Mouse (Mus musculus) neural tube, embryonic 12.5 days (tissue): ENCODE results near the gene Camkv. TPM values are rescaled to one million over a fixed set of nuclear protein-coding genes. Genes with fewer than 3 reads are reported as not detected.

Experiments
- ATAC-seq: fragments of 200-750 bp; cut with Nextera tagmentation; 2 replicates; pipeline ENCODE4 v1.8.0; 2017; ENCODE audit warnings: low read depth, mild to moderate bottlenecking, moderate TSS enrichment, moderate library complexity; ENCODE audit not compliant: low FRiP score
- H3K27ac ChIP-seq: fragments of 300-500 bp; sonication (generic); 2 replicates; pipeline ENCODE4 v1.5.1; 2016
- H3K27me3 ChIP-seq: fragments of 300-500 bp; sonication (generic); replicated peaks from 2 replicates; pipeline ENCODE4 v1.6.1; 2016; ENCODE audit warnings: mild to moderate bottlenecking
- H3K36me3 ChIP-seq: fragments of 300-500 bp; sonication (generic); 2 replicates; pipeline ENCODE4 v1.6.1; 2016; ENCODE audit warnings: mild to moderate bottlenecking
- H3K4me1 ChIP-seq: fragments of 300-500 bp; sonication (generic); 2 replicates; pipeline ENCODE4 v1.6.1; 2016
- H3K4me2 ChIP-seq: fragments of 300-500 bp; sonication (generic); replicated peaks from 2 replicates; pipeline ENCODE4 v1.6.1; 2016; ENCODE audit warnings: mild to moderate bottlenecking
- H3K4me3 ChIP-seq: fragments of 300-500 bp; sonication (generic); 2 replicates; pipeline ENCODE4 v1.5.1; 2016
- H3K9ac ChIP-seq: fragments of 300-500 bp; sonication (generic); 2 replicates; pipeline ENCODE4 v1.6.1; 2016; ENCODE audit warnings: mild to moderate bottlenecking
- H3K9me3 ChIP-seq: fragments of 300-500 bp; sonication (generic); 2 replicates; pipeline ENCODE4 v1.6.1; 2016; ENCODE audit warnings: mild to moderate bottlenecking
- WGBS: fragments of 180-500 bp; shearing (Covaris S2); methylation state at CpG from one replicate; pipeline ENCODE4 v1.1.7; 2016; 5-methylcytosine and 5-hydroxymethylcytosine counted together
- polyA plus RNA-seq: library from polyadenylated mRNA; unstranded; fragments of >200 nt; fragmentation: Nextera tagmentation; extraction: Ambion mirVana; gene quantifications from 2 replicates; pipeline ENCODE4 v1.2.1, GENCODE M21; 2016

The Camkv gene
- polyA plus RNA-seq, 1 experiment from 2014 or later, result 7.8 TPM

DNA sequence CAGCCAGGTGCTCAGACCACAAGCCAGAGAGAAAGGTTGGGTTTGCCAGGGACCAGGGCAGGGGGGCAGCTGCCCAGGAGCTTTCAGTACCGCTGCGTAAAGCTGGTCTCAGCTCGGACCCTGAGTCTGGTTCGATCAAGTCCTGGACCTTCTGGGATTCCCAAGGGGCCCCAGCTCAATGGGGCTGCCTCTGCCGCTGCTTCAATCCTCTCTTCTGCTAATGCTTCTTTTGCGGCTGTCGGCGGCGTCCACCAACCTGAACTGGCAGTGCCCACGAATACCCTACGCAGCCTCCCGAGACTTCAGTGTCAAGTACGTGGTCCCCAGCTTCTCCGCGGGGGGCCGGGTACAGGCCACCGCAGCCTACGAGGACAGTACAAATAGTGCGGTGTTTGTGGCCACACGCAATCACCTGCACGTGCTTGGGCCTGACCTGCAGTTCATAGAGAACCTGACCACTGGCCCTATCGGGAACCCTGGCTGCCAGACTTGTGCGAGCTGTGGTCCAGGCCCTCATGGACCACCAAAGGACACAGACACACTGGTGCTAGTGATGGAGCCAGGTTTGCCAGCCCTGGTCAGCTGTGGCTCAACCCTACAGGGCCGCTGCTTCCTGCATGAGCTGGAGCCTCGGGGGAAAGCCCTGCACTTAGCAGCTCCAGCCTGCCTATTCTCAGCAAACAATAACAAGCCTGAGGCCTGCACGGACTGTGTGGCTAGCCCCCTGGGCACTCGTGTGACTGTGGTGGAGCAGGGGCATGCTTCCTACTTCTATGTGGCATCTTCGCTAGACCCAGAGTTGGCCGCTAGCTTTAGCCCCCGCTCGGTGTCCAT, 28.3 kb upstream of the Camkv start:
- H3K4me2 ChIP-seq, result peak overlapping the region; percentile 63
- H3K9me3 ChIP-seq, result no peaks in the 10 kb centered on the region
- ATAC-seq, result no peak
- WGBS, result 48% methylated on average over 31 of the region's 31 CpGs
- H3K27ac ChIP-seq, result no peak overlapping the region
- H3K9ac ChIP-seq, result peak overlapping the region; percentile 54
- H3K27me3 ChIP-seq, result 0 out of 2 replicates have a peak, but pooled peaks cover 3% of the 10 kb centered on the region
- peak overlapping the region; percentile 29; the same call in 1 of the 2 replicates for H3K4me3 ChIP-seq
- peaks cover 15% of the 10 kb centered on the region for H3K4me1 ChIP-seq
- no peaks in the 10 kb centered on the region for H3K36me3 ChIP-seq

DNA sequence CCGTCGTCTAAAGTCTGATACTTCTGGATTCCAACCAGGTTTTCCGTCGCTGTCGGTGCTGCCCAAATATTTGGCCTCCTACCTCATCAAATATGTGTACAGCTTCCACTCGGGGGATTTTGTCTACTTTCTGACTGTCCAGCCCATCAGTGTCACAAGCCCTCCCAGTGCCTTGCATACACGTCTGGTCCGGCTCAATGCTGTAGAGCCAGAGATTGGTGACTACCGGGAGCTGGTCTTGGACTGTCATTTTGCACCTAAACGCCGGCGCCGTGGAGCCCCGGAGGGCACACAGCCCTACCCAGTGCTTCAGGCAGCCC, 27.7 kb upstream of the Camkv start:
- Histone ChIP-seq H3K9ac (no peak overlapping the region), H3K27ac (no peak overlapping the region), H3K9me3 (no peaks in the 10 kb centered on the region), H3K36me3 (no peaks in the 10 kb centered on the region), H3K4me1 (peaks cover 15% of the 10 kb centered on the region), H3K4me2 (no peak overlapping the region), H3K27me3 (0 out of 2 replicates have a peak, but pooled peaks cover 3% of the 10 kb centered on the region), H3K4me3 (no peak overlapping the region)
- ATAC-seq, result no peak
- WGBS, result 86% methylated on average over 14 of the region's 14 CpGs

DNA sequence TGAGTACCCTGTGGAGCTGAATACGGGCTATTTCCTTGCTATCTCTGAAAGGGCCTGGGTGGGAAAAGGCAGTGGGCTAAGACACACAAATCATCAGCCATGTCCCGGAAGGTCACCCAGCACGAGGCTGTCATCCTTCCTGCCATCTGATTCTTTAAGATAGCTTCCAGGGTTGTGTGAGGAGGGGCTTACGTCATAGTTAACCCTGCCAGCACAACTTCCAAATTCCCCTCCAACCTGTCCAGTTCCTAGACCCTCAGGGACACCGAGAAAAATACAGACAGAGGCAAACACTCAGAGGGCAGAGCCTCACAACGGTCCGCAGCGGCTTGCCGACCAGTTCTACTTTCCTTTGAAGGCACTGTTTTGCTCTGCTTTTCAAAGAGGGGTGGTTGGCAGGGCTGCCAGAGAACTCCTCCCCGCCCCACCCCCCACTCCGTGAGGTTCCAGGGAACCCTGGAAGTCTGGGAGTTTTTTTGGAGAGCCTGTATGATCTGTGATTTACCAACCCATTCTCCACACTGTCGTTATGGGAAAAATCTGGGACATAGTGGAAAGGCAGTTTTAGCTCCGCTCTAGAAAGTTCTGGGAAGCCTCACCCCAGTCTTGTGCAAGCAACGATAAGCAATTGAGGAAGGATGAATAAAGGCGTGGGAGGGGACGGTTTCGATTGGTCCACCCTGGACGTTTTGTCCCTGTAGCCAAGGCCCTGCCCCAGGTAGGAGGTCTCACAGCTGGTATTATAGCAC, 26.9 kb upstream of the Camkv start:
- H3K27ac ChIP-seq, result no peak overlapping the region
- peak overlapping the region; percentile 26 for H3K4me2 ChIP-seq
- no peak overlapping the region for H3K4me3 ChIP-seq
- H3K27me3 ChIP-seq, result 0 out of 2 replicates have a peak, but pooled peaks cover 3% of the 10 kb centered on the region
- no peak for ATAC-seq
- peaks cover 15% of the 10 kb centered on the region for H3K4me1 ChIP-seq
- WGBS, result 17% methylated on average over 18 of the region's 18 CpGs
- no peaks in the 10 kb centered on the region for H3K36me3 ChIP-seq
- H3K9ac ChIP-seq, result no peak overlapping the region
- H3K9me3 ChIP-seq, result no peaks in the 10 kb centered on the region

DNA sequence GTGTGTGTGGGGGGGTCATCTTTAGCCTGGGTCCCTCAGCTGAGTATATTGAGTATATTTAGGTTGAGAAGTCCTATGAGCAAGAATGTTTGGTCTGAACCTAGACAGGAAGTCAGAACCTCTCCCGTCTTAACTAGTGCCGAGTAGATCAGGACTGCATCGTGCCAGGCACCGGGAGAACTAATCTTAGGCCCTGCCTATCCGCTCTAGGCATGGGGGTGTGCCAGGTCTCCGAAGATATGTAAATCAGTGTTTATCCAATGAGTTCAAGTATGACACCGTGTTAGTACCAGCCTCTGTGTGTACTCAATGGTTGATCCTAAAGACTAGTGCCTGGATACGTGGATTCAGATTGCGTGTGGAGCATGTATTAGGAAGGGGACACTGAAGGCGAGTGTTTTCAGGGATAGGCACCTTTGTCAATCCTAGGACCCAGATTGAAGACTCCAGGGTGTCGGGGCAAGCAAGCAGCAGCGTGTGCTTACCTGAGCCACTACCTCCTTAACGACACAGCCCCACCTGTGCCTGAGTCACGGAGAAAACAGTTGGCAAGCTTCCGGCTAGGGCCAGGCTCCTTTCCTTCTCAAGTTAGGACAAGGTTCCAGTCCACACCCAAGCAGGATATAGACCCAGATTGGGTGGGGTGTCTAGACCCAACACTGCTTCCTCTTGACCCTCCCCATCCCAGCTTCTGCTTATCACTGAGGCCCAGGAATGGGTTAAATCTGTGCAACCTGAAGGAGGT, 25.3 kb upstream of the Camkv start:
- no peaks in the 10 kb centered on the region for H3K9me3 ChIP-seq
- no peaks in the 10 kb centered on the region for H3K36me3 ChIP-seq
- H3K4me3 ChIP-seq, result no peak overlapping the region
- peaks cover 15% of the 10 kb centered on the region for H3K4me1 ChIP-seq
- H3K27ac ChIP-seq, result no peak overlapping the region
- H3K9ac ChIP-seq, result no peak overlapping the region
- 92% methylated on average over 15 of the region's 15 CpGs for whole genome bisulfite sequencing
- ATAC-seq, result no peak
- H3K27me3 ChIP-seq, result 0 out of 2 replicates have a peak, but pooled peaks cover 3% of the 10 kb centered on the region
- H3K4me2 ChIP-seq, result no peak overlapping the region

DNA sequence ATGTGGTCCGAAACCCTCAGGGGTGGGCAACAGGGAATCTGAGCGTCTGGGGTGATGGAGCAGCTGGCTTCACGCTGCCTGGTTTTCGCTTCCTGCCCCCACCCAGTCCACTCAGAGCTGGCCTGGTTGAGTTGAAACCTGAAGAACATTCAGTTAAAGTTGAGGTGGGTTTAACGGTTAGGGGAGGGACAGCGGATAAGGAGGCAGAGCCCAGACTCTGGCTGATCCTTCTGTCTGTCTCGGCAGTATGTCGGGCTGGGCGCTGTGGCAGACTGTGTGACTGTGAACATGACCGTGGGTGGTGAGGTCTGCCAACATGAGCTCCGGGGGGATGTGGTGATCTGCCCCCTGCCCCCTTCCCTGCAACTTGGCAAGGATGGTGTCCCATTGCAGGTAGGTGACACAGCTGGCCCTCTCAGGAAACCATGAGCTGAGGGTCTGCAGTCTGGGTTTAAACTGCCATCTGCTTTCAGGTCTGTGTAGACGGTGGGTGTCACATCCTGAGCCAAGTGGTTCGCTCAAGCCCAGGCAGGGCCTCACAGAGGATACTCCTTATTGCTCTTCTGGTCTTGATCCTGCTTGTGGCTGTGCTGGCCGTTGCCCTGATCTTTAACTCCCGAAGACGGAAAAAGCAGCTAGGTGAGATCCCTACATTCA, 20.6 kb upstream of the Camkv start:
- Histone ChIP-seq H3K27me3 (no peaks in the 10 kb centered on the region), H3K27ac (no peak overlapping the region), H3K4me3 (no peak overlapping the region)

DNA sequence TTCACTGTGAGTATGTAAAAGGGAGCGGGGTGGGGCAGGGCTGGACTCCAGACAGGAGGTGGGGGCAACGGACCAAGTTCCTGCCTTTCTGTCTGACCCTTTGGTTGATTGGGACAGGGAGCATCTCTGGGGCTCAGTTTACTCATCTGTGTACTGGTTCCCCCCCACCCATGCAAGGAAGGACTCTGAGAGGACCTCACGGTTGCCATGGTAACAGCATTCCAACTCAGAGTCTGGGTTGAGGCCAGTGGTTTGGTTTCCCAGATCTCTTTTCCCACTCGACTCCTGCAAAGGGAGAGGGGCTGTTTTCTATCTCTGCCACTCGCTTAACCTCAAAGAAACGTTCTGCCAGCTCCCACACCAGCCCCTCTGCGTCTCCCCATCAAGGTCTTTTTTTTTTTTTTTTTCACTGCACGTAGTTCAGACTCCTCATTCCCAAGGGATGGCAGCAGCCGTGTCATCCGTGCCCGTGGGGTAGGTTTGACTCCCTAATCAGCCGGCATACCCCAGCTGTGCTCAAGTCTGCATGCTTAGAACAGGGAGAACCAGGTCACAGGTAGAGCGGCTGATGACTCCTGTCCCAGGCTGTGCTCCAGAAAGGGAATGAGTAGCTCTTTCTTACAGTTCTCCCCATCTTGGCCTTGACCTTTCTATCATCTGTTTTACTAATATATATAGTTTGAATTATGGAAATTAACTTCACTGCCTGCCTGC, 17.4 kb upstream of the Camkv start:
- ATAC-seq, result no peak
- WGBS, result 46% methylated on average over 13 of the region's 13 CpGs
- no peak overlapping the region for H3K4me2 ChIP-seq

More for the DNA sequence above, 20.6 kb upstream of the Camkv start:
- Histone ChIP-seq H3K4me2 (no peak overlapping the region), H3K9ac (0 out of 2 replicates have a peak overlapping the region, but pooled peaks have one; percentile 3), H3K36me3 (no peaks in the 10 kb centered on the region), H3K9me3 (no peaks in the 10 kb centered on the region), H3K4me1 (peaks cover 11% of the 10 kb centered on the region)
- WGBS, result 83% methylated on average over 16 of the region's 16 CpGs
- ATAC-seq, result no peak

DNA sequence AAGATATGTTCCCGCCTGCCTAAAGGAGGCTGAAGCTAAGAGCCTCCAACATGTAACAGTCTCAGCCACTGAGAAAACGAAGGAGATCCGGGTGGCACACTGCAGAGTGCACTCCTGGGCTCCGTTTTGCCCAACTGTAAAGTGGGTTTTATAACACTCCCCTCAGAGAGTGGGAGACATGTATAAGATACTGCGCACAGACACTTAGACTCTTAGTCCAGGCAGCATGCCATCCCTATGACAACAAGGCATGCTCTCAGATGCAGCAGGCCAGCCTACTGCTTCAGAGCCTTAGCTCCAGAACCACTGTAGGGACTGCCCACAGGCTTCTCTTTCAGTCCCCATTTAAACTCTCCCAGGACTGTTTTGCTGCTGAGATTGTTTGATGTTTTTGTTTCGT, 16.6 kb upstream of the Camkv start:
- WGBS, result 82% methylated on average over 6 of the region's 6 CpGs
- no peak overlapping the region for H3K4me2 ChIP-seq
- H3K4me1 ChIP-seq, result peaks cover 11% of the 10 kb centered on the region
- no peak overlapping the region for H3K4me3 ChIP-seq
- H3K9me3 ChIP-seq, result no peaks in the 10 kb centered on the region
- no peaks in the 10 kb centered on the region for H3K36me3 ChIP-seq
- no peak overlapping the region for H3K9ac ChIP-seq
- no peaks in the 10 kb centered on the region for H3K27me3 ChIP-seq
- H3K27ac ChIP-seq, result no peak overlapping the region
- no peak for ATAC-seq

More for the DNA sequence above, 17.4 kb upstream of the Camkv start:
- H3K36me3 ChIP-seq, result no peaks in the 10 kb centered on the region
- H3K4me1 ChIP-seq, result peaks cover 11% of the 10 kb centered on the region
- H3K4me3 ChIP-seq, result no peak overlapping the region
- H3K27ac ChIP-seq, result no peak overlapping the region
- H3K9ac ChIP-seq, result no peak overlapping the region
- no peaks in the 10 kb centered on the region for H3K27me3 ChIP-seq
- no peaks in the 10 kb centered on the region for H3K9me3 ChIP-seq

DNA sequence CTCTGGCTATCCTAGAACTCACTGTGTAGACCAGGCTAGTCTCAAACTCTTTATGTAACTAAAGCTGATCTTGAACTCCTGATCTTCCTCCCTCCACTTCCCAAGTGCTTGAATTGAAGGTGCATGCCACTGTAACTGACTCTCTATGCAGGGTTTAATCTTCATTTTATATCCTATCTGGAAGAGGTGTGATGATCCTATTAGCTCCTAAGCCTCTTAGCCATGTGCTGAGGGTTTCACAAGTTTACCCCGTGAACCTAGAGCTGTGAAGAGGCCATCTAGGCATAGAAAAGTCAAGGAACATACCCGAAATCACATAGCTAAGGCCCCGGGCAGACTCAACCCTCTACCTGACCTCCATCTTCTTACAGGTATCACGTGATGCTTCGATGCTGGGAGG, 16.0 kb upstream of the Camkv start:
- no peak for ATAC-seq
- Histone ChIP-seq H3K27ac (no peak overlapping the region), H3K4me3 (no peak overlapping the region), H3K9ac (no peak overlapping the region), H3K9me3 (no peaks in the 10 kb centered on the region), H3K4me2 (no peak overlapping the region), H3K36me3 (no peaks in the 10 kb centered on the region), H3K4me1 (peaks cover 11% of the 10 kb centered on the region), H3K27me3 (no peaks in the 10 kb centered on the region)
- WGBS, result 89% methylated on average over 5 of the region's 5 CpGs

DNA sequence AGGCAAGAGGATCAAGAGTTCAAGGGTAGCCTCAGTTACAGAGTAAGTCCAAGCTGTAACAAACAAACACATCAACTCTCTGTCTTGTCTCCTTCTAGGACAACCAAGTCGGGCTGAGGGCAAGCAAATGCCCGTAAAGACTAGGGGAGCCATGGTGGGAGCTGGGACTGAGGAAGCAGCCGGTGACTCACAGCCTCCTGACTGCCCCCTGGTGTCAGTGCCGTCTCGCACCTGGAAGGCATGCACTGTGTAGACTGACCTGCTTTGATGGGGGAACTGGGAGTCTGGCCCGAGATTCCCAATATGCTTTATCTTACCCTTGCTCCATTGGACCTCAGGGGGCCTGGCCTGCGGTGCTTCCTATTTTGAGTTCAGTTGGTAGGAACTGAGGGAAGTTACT, 12.5 kb upstream of the Camkv start:
- no peaks in the 10 kb centered on the region for H3K9me3 ChIP-seq
- H3K9ac ChIP-seq, result no peak overlapping the region
- H3K4me2 ChIP-seq, result no peak overlapping the region
- peaks cover 15% of the 10 kb centered on the region for H3K4me1 ChIP-seq
- H3K27me3 ChIP-seq, result no peaks in the 10 kb centered on the region
- no peak overlapping the region for H3K27ac ChIP-seq
- ATAC-seq, result no peak
- H3K36me3 ChIP-seq, result no peaks in the 10 kb centered on the region
- no peak overlapping the region for H3K4me3 ChIP-seq
- 31% methylated on average over 7 of the region's 7 CpGs for WGBS

DNA sequence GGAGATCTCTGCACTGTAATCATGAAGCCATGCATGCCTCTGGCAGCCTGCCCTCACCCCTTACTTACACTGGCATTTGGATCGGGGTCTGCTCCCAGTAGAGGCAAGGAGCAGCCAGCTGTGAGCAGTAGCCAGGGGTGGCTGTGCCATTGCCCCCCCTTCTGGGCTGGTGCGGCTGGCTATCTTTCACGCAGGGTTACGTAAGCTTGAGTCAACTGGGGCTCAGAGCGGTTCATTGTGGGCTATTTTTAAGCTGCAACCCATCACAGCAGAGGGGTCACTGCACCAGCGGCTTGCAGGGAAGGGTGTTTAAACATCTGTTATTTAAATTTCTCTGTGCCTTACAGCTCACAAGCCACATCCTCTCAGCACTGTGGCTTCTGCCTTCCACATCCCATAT, 11.5 kb upstream of the Camkv start:
- ATAC-seq, result no peak
- H3K4me1 ChIP-seq, result peaks cover 9% of the 10 kb centered on the region
- H3K27me3 ChIP-seq, result no peaks in the 10 kb centered on the region
- H3K9me3 ChIP-seq, result no peaks in the 10 kb centered on the region
- WGBS, result 56% methylated on average over 6 of the region's 6 CpGs
- no peak overlapping the region for H3K4me2 ChIP-seq
- H3K27ac ChIP-seq, result no peak overlapping the region
- no peak overlapping the region for H3K4me3 ChIP-seq
- no peaks in the 10 kb centered on the region for H3K36me3 ChIP-seq
- no peak overlapping the region for H3K9ac ChIP-seq

DNA sequence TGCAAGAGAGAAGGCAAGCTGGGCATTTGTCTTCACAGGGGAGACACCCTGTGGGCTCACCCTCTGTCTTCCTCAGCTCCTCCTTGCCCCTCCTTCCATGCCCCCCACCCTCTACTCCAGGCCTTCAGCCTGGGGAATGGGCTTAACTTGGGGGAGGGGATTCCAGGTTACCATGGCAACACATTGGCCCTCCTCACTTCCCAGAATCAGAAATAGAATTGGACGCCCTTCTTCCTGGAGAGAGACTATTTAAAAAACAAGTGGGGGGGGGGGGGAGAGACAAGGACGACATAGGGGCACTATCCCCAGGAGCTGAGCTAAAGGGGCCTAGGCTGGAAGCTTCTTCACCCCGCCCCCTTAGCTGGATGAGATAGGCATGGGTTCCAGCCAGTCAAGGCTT, 10.2 kb upstream of the Camkv start:
- no peak for ATAC-seq
- 20% methylated on average over 3 of the region's 3 CpGs for WGBS

More for the DNA sequence above, 10.2 kb upstream of the Camkv start:
- H3K4me2 ChIP-seq, result no peak overlapping the region
- no peak overlapping the region for H3K27ac ChIP-seq
- peaks cover 9% of the 10 kb centered on the region for H3K4me1 ChIP-seq
- no peak overlapping the region for H3K9ac ChIP-seq
- H3K4me3 ChIP-seq, result no peak overlapping the region
- no peaks in the 10 kb centered on the region for H3K27me3 ChIP-seq
- no peaks in the 10 kb centered on the region for H3K9me3 ChIP-seq
- H3K36me3 ChIP-seq, result no peaks in the 10 kb centered on the region
